Mouse (Mus musculus) T-helper 1 cell (primary cell): Measurements from ENCODE around the gene Suz12.

Experiments used
- in situ Hi-C: fragments of 300-600 bp; cut with MboI, MseI; formaldehyde crosslinking; loops from one replicate; pipeline ENCODE4 v1.15.1; 2025; ENCODE audit warnings: high pct_unique_total_duplicates

The Suz12 gene

GRCm38 (mm10) chr11:80075608-80076277 lies 82.8 kb downstream of the Suz12 start:
- in situ Hi-C loops, result no loop called here

GRCm38 (mm10) chr11:80077784-80078545 lies 85.1 kb downstream of the Suz12 start:
- in situ Hi-C loops, result no loop called here

- in situ Hi-C loops, result no loop called here
Measured at GRCm38 (mm10) chr11:80078831-80079230, 85.9 kb downstream of the Suz12 start.

- in situ Hi-C loops, result no loop called here
Measured at GRCm38 (mm10) chr11:80079751-80080150, 86.8 kb downstream of the Suz12 start.

GRCm38 (mm10) chr11:80080381-80080825 lies 87.5 kb downstream of the Suz12 start:
- in situ Hi-C loops, result no loop called here

GRCm38 (mm10) chr11:80080826-80081728 lies 88.2 kb downstream of the Suz12 start, which contains the start of gene Crlf3:
Crlf3 (minus strand) TSS chr11:80080991.
- in situ Hi-C loops, result no loop called here

- in situ Hi-C loops, result no loop called here
Measured at GRCm38 (mm10) chr11:80081786-80082319, 88.9 kb downstream of the Suz12 start.
